Mouse (Mus musculus): Measurements from ENCODE around the gene Gm45234.

The Gm45234 gene

DNA sequence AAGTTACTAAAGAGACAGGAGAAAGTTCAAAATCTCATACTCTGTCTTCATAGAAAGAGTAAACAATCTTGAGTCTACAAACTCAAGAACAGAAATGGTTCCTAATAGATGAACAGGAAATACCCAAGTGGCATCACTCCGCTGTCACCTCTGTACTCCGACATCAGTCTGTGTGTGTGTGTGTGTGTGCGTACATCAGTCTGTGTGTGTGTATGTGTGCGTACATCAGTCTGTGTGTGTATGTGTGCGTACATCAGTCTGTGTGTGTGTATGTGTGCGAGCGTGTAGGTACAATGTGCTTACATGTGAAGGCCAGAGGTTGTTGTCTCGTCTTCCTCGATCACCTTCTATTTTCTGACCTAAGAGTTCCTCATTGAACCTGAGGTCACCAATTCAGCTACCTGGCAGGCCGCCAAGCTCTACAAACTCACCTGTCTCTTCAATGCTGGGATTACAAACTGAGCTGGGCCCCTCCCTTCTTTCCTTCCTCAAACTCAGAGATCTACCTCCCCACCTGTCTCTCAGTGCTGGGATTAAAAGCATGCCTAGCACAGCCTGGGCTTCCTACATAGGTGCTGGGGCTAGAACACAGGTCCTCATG, 47.4 kb downstream of the Gm45234 start:
- no peak for DNase-seq (ENCODE audit: low spot score in 2 of 2)

DNA sequence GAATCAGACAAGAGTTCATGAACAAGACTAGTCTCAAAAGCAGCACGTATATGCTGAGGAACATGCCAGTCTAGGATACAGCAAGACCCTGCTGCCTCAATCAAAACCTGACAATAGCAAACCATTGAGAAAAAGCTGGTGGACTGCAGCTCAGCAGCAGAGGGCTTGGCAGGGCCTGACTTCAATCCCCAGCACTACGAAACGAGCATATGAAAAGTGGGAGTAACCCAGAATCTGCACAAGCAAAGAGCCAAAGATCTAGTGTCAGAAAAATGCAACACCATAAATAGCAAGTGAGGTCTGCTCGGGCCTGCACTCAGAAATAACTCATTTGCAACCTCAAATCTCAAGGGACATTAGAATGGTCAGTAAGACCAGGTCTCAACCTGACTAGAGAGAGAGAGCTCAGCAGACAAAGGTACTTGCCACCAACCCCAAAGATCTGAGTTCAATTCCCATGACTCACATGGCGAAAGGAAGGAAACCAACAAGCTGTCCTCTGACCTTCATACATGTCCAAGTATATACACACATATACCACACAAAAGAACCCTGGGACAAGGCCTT, 49.7 kb downstream of the Gm45234 start:
- no peak for DNase-seq (ENCODE audit: low spot score in 2 of 2)

- DNase-seq (ENCODE audit: low spot score in 2 of 2): no peak
Measured at GRCm38 (mm10) chr6:124704417-124704816, 51.4 kb downstream of the Gm45234 start.

GRCm38 (mm10) chr6:124703789-124704188, 52.0 kb downstream of the Gm45234 start:
- no peak for DNase-seq (ENCODE audit: low spot score in 2 of 2)

GRCm38 (mm10) chr6:124702784-124703103, 53.1 kb downstream of the Gm45234 start:
- peak in 1 of 2 experiments; percentile 73 for DNase-seq (ENCODE audit: low spot score in 2 of 2)

DNA sequence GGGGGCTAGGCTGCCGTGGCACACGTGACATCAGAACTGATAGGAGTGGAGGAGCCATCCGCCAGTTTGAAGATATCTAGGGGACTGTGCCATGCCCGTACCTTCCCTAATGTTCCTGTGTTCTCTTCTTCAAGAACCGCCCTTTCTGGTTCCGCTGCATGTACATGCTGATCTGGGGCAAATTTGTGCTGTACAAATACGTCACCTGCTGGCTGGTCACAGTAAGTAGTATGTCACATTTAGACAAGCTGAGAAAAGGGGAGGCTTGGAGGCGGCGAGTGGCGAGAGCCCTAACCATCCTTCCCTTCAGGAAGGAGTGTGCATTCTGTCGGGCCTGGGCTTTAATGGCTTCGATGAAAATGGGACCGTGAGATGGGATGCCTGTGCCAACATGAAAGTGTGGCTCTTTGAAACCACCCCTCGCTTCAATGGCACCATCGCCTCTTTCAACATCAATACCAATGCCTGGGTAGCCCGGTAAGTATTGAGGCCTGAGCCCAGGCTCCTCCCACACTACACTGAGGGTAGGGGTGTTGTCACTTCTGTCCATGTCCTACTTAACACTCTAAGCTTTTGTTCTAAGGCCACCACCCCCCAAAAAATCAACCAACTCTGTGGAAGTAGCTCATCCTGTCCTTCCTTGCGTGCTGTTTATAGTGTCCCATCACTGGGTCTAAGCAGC, 53.6 kb downstream of the Gm45234 start:
- no peak for DNase-seq (ENCODE audit: low spot score in 2 of 2)

GRCm38 (mm10) chr6:124701338-124701737, 54.5 kb downstream of the Gm45234 start:
- no peak for DNase-seq (ENCODE audit: low spot score in 2 of 2)

DNA sequence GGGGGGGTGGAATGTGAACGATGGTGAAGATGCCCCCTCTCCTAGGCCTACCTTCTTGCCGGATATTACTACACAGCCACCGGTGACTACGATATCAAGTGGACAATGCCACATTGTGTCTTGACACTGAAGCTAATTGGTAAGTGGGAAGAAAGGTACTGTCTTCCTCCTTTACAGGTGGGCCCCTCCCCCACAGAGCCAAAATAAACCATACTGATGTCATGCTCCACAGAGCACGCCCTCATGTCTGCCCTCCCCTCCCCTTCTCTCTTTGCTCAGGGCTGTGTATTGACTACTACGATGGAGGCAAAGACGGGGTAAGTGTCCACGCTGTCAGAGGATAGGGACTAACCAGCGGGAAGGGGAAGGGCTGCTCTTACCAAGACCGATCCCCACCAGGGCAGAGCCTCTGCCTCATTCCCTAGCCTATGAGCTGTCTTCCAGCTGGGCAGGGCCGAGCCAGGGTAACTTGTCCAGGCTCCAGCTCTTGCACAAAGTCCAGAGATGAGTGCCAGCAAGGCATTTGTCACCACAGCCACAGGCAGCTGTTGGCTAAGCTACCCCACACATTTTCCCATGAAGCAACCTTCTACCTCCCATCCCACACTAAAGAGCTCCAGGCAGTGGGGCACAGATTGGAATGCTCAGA, 55.7 kb downstream of the Gm45234 start:
- peak in 1 of 2 experiments; percentile 66 for DNase-seq (ENCODE audit: low spot score in 2 of 2)

GRCm38 (mm10) chr6:124699366-124699765, 56.5 kb downstream of the Gm45234 start:
- no peak for DNase-seq (ENCODE audit: low spot score in 2 of 2)

- DNase-seq (ENCODE audit: low spot score in 2 of 2): no peak
Measured at GRCm38 (mm10) chr6:124698751-124699150, 57.1 kb downstream of the Gm45234 start.

- DNase-seq (ENCODE audit: low spot score in 2 of 2): no peak
Measured at GRCm38 (mm10) chr6:124696441-124697150, 59.2 kb downstream of the Gm45234 start.

GRCm38 (mm10) chr6:124694166-124694955, 61.5 kb downstream of the Gm45234 start:
- peak in 1 of 2 experiments; percentile 42 for DNase-seq (ENCODE audit: low spot score in 2 of 2)

GRCm38 (mm10) chr6:124693243-124693981, 62.4 kb downstream of the Gm45234 start:
- no peak for DNase-seq (ENCODE audit: low spot score in 2 of 2)

GRCm38 (mm10) chr6:124690517-124690916, 65.3 kb downstream of the Gm45234 start:
- no peak for DNase-seq (ENCODE audit: low spot score in 2 of 2)
